Mouse (Mus musculus) CD4-positive, CD25-positive, alpha-beta regulatory T cell, adult 4 months (primary cell): ENCODE measurements around the gene Fndc8. TPM values are rescaled to one million over a fixed set of nuclear protein-coding genes. Genes with fewer than 3 reads are reported as not detected.

Experiments used
- ATAC-seq: one replicate; pipeline ENCODE4 v1.8.0; 2017
- polyA plus RNA-seq, 2 experiments: library from polyadenylated mRNA; unstranded; fragments of 100-300 nt; shearing (Covaris generic); gene quantifications; one replicate each; pipeline ENCODE4 v1.2.1; 2017

Fndc8 gene
- under 1 TPM in 1 of 2 experiments, not detected in 1; 0.24 TPM for polyA plus RNA-seq

GRCm38 (mm10) chr11:82891936-82892335, at the start of gene Fndc8:
Fndc8 (plus strand) TSS chr11:82892124.
- ATAC-seq: no peak

- ATAC-seq: no peak
Measured at GRCm38 (mm10) chr11:82844771-82845414, 47.0 kb upstream of the Fndc8 start.

- ATAC-seq: no peak
Measured at GRCm38 (mm10) chr11:82845415-82846078, 46.4 kb upstream of the Fndc8 start.

- no peak for ATAC-seq
Measured at GRCm38 (mm10) chr11:82846079-82846436, 45.9 kb upstream of the Fndc8 start.

- ATAC-seq: no peak
Measured at GRCm38 (mm10) chr11:82846938-82847337, 45.0 kb upstream of the Fndc8 start.

- no peak for ATAC-seq
Measured at GRCm38 (mm10) chr11:82847571-82848000, 44.3 kb upstream of the Fndc8 start.

GRCm38 (mm10) chr11:82850259-82850658, 41.7 kb upstream of the Fndc8 start:
- ATAC-seq: no peak

- ATAC-seq: no peak
Measured at GRCm38 (mm10) chr11:82852115-82852514, 39.8 kb upstream of the Fndc8 start.

- ATAC-seq: no peak
Measured at GRCm38 (mm10) chr11:82852540-82852939, 39.4 kb upstream of the Fndc8 start.

GRCm38 (mm10) chr11:82852958-82853357, 39.0 kb upstream of the Fndc8 start:
- no peak for ATAC-seq

GRCm38 (mm10) chr11:82854111-82854510, 37.8 kb upstream of the Fndc8 start:
- no peak for ATAC-seq

- ATAC-seq: no peak
Measured at GRCm38 (mm10) chr11:82855327-82855973, 36.5 kb upstream of the Fndc8 start.

GRCm38 (mm10) chr11:82856032-82856431, 35.9 kb upstream of the Fndc8 start:
- no peak for ATAC-seq

- no peak for ATAC-seq
Measured at GRCm38 (mm10) chr11:82857307-82857848, 34.5 kb upstream of the Fndc8 start.

- ATAC-seq: no peak
Measured at GRCm38 (mm10) chr11:82860759-82861158, 31.2 kb upstream of the Fndc8 start.

GRCm38 (mm10) chr11:82861558-82861957, 30.4 kb upstream of the Fndc8 start:
- ATAC-seq: no peak

- no peak for ATAC-seq
Measured at GRCm38 (mm10) chr11:82862638-82863037, 29.3 kb upstream of the Fndc8 start.

GRCm38 (mm10) chr11:82863059-82863458, 28.9 kb upstream of the Fndc8 start:
- no peak for ATAC-seq

- ATAC-seq: no peak
Measured at GRCm38 (mm10) chr11:82863488-82863931, 28.4 kb upstream of the Fndc8 start.

- ATAC-seq: no peak
Measured at GRCm38 (mm10) chr11:82865957-82866356, 26.0 kb upstream of the Fndc8 start.

- ATAC-seq: no peak
Measured at GRCm38 (mm10) chr11:82866850-82867564, 24.9 kb upstream of the Fndc8 start.

GRCm38 (mm10) chr11:82867956-82868355, 24.0 kb upstream of the Fndc8 start:
- ATAC-seq: no peak
